Mouse (Mus musculus): ENCODE measurements around the gene Atrip.

DNA sequence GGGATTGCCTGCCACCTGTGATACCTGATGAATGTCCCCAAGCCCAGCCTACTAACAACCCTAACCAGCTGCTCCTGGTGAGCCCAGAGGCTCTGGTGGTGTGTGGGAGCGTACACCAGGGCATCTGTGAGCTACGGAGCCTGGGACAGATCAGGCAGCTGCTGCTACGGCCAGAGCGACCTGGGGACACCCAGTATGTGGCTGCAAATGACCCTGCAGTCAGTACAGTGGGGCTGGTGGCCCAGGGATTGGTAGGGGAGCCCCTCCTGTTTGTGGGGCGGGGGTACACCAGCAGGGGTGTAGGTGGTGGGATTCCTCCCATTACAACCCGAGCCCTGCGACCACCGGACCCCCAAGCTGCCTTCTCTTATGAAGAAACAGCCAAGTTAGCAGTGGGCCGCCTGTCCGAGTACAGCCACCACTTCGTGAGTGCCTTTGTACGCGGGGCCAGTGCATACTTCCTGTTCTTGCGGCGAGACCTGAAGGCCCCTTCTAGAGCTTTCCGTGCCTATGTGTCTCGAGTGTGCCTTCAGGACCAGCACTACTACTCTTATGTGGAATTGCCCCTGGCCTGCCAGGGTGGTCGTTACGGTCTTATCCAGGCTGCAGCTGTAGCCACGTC, 26.5 kb upstream of the Atrip start:
- 0 out of 2 replicates have a peak, but pooled peaks have one; percentile 23 for TF ChIP-seq CTCF (IDR thresholded peaks at IDR 0.05; ENCODE audit: borderline replicate concordance, control insufficient read depth, extremely low read depth, insufficient read depth, low read length, poor library complexity)
- no peak for TF ChIP-seq POLR2A (IDR thresholded peaks at IDR 0.05; ENCODE audit: control insufficient read depth, extremely low read depth, insufficient read depth, low read length, poor library complexity)

Measured in thymus, adult 2 months (tissue).